Mouse (Mus musculus): ENCODE measurements around the gene Tnpo1. TPM values are rescaled to one million over a fixed set of nuclear protein-coding genes. Genes with fewer than 3 reads are reported as not detected.

Tnpo1 gene
- polyA plus RNA-seq, 1 experiment from 2014 or later: 67.6 TPM

GRCm38 (mm10) chr13:98881991-98882390 is 44.2 kb downstream of the Tnpo1 start:
- H3K4me3 ChIP-seq (replicated peaks): no peak overlapping the region
- no peak overlapping the region for H3K27ac ChIP-seq
- peaks cover 28% of the 10 kb centered on the region for H3K36me3 ChIP-seq
- H3K4me1 ChIP-seq (replicated peaks): no peaks in the 10 kb centered on the region
- ATAC-seq: no peak
- H3K9me3 ChIP-seq: no peaks in the 10 kb centered on the region
- WGBS: 93% methylated on average over 1 of the region's 1 CpGs
- no peak overlapping the region for H3K4me2 ChIP-seq (replicated peaks)
- H3K9ac ChIP-seq: no peak overlapping the region
- no peaks in the 10 kb centered on the region for H3K27me3 ChIP-seq (replicated peaks)

DNA sequence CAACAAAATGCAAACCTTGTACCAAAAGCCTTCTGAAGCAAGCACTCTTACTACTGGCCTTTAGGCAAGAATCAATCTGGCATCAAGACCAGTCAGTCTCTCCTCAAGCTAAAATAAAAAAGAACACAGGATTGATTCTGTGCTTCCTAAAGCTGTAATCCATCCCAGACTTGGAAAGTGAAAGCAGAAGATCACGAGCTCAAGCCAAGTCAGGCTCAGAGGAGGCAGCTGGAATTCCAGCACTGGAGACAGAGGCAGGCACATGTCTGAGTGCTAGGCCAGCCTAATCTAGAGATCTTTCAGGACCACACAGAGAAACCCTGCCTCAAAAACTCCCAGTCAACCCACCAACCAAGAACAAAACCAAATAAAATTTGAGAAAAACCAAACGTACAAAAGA is 45.8 kb downstream of the Tnpo1 start:
- H3K36me3 ChIP-seq: peaks cover 19% of the 10 kb centered on the region
- no peak overlapping the region for H3K4me2 ChIP-seq (replicated peaks)
- H3K4me1 ChIP-seq (replicated peaks): no peaks in the 10 kb centered on the region
- H3K27me3 ChIP-seq (replicated peaks): no peaks in the 10 kb centered on the region
- H3K9me3 ChIP-seq: no peaks in the 10 kb centered on the region
- ATAC-seq: no peak
- no peak overlapping the region for H3K9ac ChIP-seq
- 52% methylated on average over 2 of the region's 2 CpGs for WGBS
- H3K27ac ChIP-seq: no peak overlapping the region
- H3K4me3 ChIP-seq (replicated peaks): no peak overlapping the region

DNA sequence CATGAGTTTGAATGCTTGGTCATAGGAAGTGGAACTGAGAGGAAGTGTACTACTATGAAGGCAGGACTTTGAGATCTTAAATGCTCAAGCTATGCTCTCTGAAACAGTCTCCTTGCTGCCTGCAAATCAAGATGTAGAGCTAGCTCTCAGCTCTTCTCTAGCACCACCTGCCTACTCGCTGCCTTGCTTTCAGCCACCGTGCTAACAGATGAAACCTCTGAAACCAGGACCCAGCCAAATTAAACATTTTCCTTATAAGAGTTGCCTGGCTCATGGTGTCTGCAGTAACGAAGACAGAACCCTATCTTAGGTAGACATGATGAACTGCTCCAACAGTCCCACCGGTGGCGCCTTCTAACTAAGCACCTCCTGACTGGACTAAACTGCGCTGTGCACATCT is 46.8 kb downstream of the Tnpo1 start:
- H3K36me3 ChIP-seq: peaks cover 24% of the 10 kb centered on the region

GRCm38 (mm10) chr13:98877165-98877564 is 49.0 kb downstream of the Tnpo1 start:
- no peaks in the 10 kb centered on the region for H3K4me1 ChIP-seq (replicated peaks)
- H3K4me2 ChIP-seq (replicated peaks): no peak overlapping the region
- 88% methylated on average over 2 of the region's 2 CpGs for WGBS
- H3K9me3 ChIP-seq: no peaks in the 10 kb centered on the region
- no peak overlapping the region for H3K9ac ChIP-seq
- peaks cover 17% of the 10 kb centered on the region for H3K36me3 ChIP-seq
- ATAC-seq: no peak
- no peaks in the 10 kb centered on the region for H3K27me3 ChIP-seq (replicated peaks)
- H3K4me3 ChIP-seq (replicated peaks): no peak overlapping the region
- no peak overlapping the region for H3K27ac ChIP-seq

More for the DNA sequence above, 46.8 kb downstream of the Tnpo1 start:
- H3K27ac ChIP-seq: no peak overlapping the region
- no peaks in the 10 kb centered on the region for H3K4me1 ChIP-seq (replicated peaks)
- no peak overlapping the region for H3K4me3 ChIP-seq (replicated peaks)
- no peak overlapping the region for H3K4me2 ChIP-seq (replicated peaks)
- H3K27me3 ChIP-seq (replicated peaks): no peaks in the 10 kb centered on the region
- no peaks in the 10 kb centered on the region for H3K9me3 ChIP-seq
- no peak for ATAC-seq
- 91% methylated on average over 6 of the region's 6 CpGs for WGBS
- H3K9ac ChIP-seq: no peak overlapping the region

GRCm38 (mm10) chr13:98874727-98875126 is 51.5 kb downstream of the Tnpo1 start:
- H3K27me3 ChIP-seq (replicated peaks): no peaks in the 10 kb centered on the region
- 90% methylated on average over 3 of the region's 3 CpGs for WGBS
- ATAC-seq: no peak
- H3K4me3 ChIP-seq (replicated peaks): no peak overlapping the region
- H3K9me3 ChIP-seq: no peaks in the 10 kb centered on the region
- H3K4me2 ChIP-seq (replicated peaks): no peak overlapping the region
- no peak overlapping the region for H3K27ac ChIP-seq
- H3K4me1 ChIP-seq (replicated peaks): no peaks in the 10 kb centered on the region
- no peak overlapping the region for H3K9ac ChIP-seq
- peaks cover 20% of the 10 kb centered on the region for H3K36me3 ChIP-seq

DNA sequence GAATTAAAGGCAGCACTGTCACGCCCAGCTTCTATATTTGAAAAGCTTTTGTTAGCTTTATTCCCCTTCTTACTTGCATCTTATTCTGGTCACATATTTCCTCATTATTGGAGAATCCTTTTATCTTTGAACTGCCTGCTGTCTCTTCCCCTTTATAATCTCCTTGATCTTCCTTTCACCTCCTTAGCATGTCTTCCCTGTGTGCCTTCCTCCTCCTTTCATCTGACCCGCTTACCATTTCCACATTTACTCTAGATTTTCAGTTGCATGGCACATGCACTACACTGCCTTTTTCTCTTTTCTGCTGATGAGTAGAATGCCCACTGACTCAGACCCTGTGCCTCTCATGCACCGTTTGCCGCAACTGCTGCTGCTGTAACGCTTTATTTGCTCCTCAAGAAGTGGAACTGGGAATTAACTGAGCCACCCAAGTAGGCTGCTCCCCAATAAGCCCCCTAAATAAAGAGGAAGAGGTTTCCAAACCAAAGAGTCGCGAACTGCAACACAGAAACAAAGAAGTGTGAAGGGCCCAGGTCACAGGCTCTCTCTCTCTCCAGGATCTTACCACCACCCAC is 53.8 kb downstream of the Tnpo1 start:
- H3K4me3 ChIP-seq (replicated peaks): no peak overlapping the region
- H3K27ac ChIP-seq: no peak overlapping the region
- H3K36me3 ChIP-seq: peaks cover 22% of the 10 kb centered on the region
- ATAC-seq: no peak
- H3K9ac ChIP-seq: no peak overlapping the region
- no peaks in the 10 kb centered on the region for H3K4me1 ChIP-seq (replicated peaks)
- no peaks in the 10 kb centered on the region for H3K9me3 ChIP-seq
- 85% methylated on average over 7 of the region's 7 CpGs for WGBS
- no peak overlapping the region for H3K4me2 ChIP-seq (replicated peaks)
- H3K27me3 ChIP-seq (replicated peaks): no peaks in the 10 kb centered on the region

- no peaks in the 10 kb centered on the region for H3K4me1 ChIP-seq (replicated peaks)
- H3K9me3 ChIP-seq: no peaks in the 10 kb centered on the region
- no peak overlapping the region for H3K4me2 ChIP-seq (replicated peaks)
- no peak overlapping the region for H3K4me3 ChIP-seq (replicated peaks)
- 64% methylated on average over 1 of the region's 1 CpGs for WGBS
- H3K27me3 ChIP-seq (replicated peaks): no peaks in the 10 kb centered on the region
- no peak overlapping the region for H3K27ac ChIP-seq
- peaks cover 27% of the 10 kb centered on the region for H3K36me3 ChIP-seq
- no peak overlapping the region for H3K9ac ChIP-seq
- no peak for ATAC-seq
Measured at GRCm38 (mm10) chr13:98871263-98871662, 54.9 kb downstream of the Tnpo1 start.

DNA sequence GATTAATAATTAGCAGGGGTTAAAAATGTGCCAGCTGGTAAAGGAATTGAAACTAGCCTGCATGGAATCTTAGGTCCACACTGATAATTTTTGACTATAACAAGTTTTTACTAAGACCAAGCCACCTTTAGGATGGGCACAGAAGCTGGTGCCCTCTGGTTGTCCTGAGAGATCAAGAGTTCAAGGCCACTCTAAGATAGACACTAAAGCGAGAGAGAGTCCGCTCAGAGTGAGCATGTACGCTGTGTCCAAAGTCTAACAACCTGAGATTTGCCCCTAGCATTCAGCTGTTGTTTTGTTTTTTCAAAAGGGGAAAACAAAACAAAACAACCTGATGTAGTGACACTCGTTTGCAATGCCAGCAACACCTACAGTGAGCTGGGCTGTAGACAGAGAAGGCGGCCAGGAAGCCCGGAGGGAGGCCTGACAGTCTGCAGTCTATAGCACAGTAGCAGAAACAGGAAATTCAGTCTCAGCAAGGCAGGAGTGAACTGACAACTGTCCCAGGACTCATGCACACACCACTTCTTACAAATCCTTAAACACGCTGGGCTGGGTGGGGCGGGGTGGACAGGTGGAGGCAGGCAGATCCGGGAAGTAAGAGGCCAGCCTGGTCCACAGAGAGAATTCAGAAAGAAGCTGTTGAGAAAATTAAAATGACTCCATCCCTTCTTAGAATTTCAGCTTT is 57.8 kb downstream of the Tnpo1 start:
- Histone ChIP-seq H3K36me3 (peaks cover 27% of the 10 kb centered on the region), H3K9me3 (no peaks in the 10 kb centered on the region), H3K4me2 (replicated peaks) (no peak overlapping the region), H3K27me3 (replicated peaks) (no peaks in the 10 kb centered on the region), H3K4me1 (replicated peaks) (no peaks in the 10 kb centered on the region), H3K27ac (no peak overlapping the region), H3K4me3 (replicated peaks) (no peak overlapping the region), H3K9ac (no peak overlapping the region)
- no peak for ATAC-seq
- WGBS: 85% methylated on average over 9 of the region's 9 CpGs

- H3K4me1 ChIP-seq (replicated peaks): no peaks in the 10 kb centered on the region
- no peak overlapping the region for H3K9ac ChIP-seq
- ATAC-seq: peak; percentile 70
- H3K9me3 ChIP-seq: no peaks in the 10 kb centered on the region
- no peak overlapping the region for H3K27ac ChIP-seq
- H3K27me3 ChIP-seq (replicated peaks): no peaks in the 10 kb centered on the region
- H3K4me3 ChIP-seq (replicated peaks): no peak overlapping the region
- peaks cover 33% of the 10 kb centered on the region for H3K36me3 ChIP-seq
- 48% methylated on average over 2 of the region's 2 CpGs for WGBS
- no peak overlapping the region for H3K4me2 ChIP-seq (replicated peaks)
Measured at GRCm38 (mm10) chr13:98867810-98868209, 58.4 kb downstream of the Tnpo1 start.

- ATAC-seq: no peak
- Histone ChIP-seq H3K9me3 (no peaks in the 10 kb centered on the region), H3K27me3 (replicated peaks) (no peaks in the 10 kb centered on the region), H3K27ac (no peak overlapping the region), H3K4me3 (replicated peaks) (no peak overlapping the region), H3K36me3 (peaks cover 42% of the 10 kb centered on the region), H3K4me2 (replicated peaks) (no peak overlapping the region), H3K9ac (no peak overlapping the region), H3K4me1 (replicated peaks) (no peaks in the 10 kb centered on the region)
- 89% methylated on average over 8 of the region's 8 CpGs for WGBS
Measured at GRCm38 (mm10) chr13:98855291-98855690, 70.9 kb downstream of the Tnpo1 start.

GRCm38 (mm10) chr13:98845794-98846193 is 80.4 kb downstream of the Tnpo1 start:
- H3K9me3 ChIP-seq: no peaks in the 10 kb centered on the region
- no peak overlapping the region for H3K27ac ChIP-seq
- WGBS: 78% methylated on average over 1 of the region's 1 CpGs
- no peaks in the 10 kb centered on the region for H3K4me1 ChIP-seq (replicated peaks)
- no peaks in the 10 kb centered on the region for H3K27me3 ChIP-seq (replicated peaks)
- H3K4me3 ChIP-seq (replicated peaks): no peak overlapping the region
- no peak for ATAC-seq
- no peak overlapping the region for H3K4me2 ChIP-seq (replicated peaks)
- H3K36me3 ChIP-seq: peaks cover 10% of the 10 kb centered on the region
- no peak overlapping the region for H3K9ac ChIP-seq

- 91% methylated on average over 6 of the region's 6 CpGs for WGBS
- no peaks in the 10 kb centered on the region for H3K9me3 ChIP-seq
- H3K27ac ChIP-seq: no peak overlapping the region
- H3K36me3 ChIP-seq: no peaks in the 10 kb centered on the region; the same call in 1 of the 2 replicates
- H3K4me1 ChIP-seq (replicated peaks): no peaks in the 10 kb centered on the region
- H3K4me3 ChIP-seq (replicated peaks): no peak overlapping the region
- H3K9ac ChIP-seq: no peak overlapping the region
- H3K4me2 ChIP-seq (replicated peaks): no peak overlapping the region
- no peaks in the 10 kb centered on the region for H3K27me3 ChIP-seq (replicated peaks)
- peak; percentile 41 for ATAC-seq
Measured at GRCm38 (mm10) chr13:98836423-98837088, 89.6 kb downstream of the Tnpo1 start.

- Histone ChIP-seq H3K27me3 (replicated peaks) (no peaks in the 10 kb centered on the region), H3K4me1 (replicated peaks) (no peaks in the 10 kb centered on the region), H3K4me2 (replicated peaks) (no peak overlapping the region), H3K4me3 (replicated peaks) (no peak overlapping the region), H3K36me3 (no peaks in the 10 kb centered on the region; the same call in 1 of the 2 replicates), H3K27ac (no peak overlapping the region), H3K9ac (no peak overlapping the region), H3K9me3 (no peaks in the 10 kb centered on the region)
- WGBS: 85% methylated on average over 5 of the region's 5 CpGs
- no peak for ATAC-seq
Measured at GRCm38 (mm10) chr13:98835740-98836139, 90.4 kb downstream of the Tnpo1 start.

All from intestine, embryonic 15.5 days (tissue).